Mouse (Mus musculus): Measurements from ENCODE around the gene Cnrip1.
"Not testable (repeated sequence)": the region's sequence is repeated elsewhere in the genome, so short reads cannot be mapped to it uniquely, and the experiment has no call there.

Gene Cnrip1

GRCm38 (mm10) chr11:17051545-17052475, at the start of gene Cnrip1, which contains the start of gene Plek:
Gene Cnrip1, plus strand, starts transcription at chr11:17051586.
Gene Plek, minus strand, starts transcription at chr11:17052381.
- DNase-seq (ENCODE audit: low read depth, low spot score), result peak; percentile 10

DNA sequence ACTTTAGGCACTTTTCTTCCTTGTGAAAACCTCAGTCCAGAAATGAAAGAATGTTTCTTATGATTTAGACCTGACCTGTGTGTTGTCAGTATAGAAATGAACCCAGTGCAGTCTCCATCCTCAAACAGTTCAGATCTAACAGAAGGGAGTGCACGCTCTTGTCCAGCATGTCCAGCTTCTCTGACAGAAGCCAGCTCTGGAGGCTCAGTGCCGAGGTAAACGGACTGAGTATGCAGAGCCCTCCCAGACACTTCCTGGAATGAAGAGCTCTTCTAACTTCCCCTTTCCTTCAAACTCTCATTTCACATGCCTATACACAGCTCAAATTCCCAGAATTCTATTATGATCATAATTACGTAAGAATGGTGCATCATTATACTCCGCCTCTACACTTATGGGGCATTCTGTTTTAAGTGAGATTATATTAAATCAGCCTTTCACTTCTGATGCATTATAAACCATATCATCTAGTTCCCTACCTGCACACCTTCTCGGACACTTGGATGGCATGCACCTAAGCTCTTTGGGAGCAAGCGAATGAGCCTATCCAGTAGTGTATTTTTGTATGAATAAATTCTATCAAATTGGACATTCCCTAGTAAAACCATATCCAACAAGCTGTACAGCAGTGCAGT, 48.5 kb upstream of the Cnrip1 start:
- no peak for DNase-seq (ENCODE audit: low read depth, low spot score)

DNA sequence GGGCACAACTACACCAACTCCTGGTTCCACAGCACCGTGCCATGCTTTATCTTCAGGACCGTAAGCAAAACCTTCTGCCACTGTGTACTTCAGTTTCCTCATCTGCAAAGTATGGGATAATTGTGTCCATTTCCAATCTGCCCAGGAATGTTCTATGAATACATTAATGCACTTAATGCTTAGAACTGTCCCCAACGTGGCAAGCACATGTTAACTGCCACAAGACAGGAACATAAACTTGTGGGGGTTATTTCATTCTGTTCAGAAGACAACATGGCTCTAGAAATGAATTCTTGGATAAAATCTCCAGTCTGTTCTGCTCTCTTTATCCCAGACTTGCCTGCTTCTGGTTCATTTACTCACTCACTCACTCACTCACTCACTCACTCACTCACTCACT, 47.6 kb upstream of the Cnrip1 start:
- DNase-seq (ENCODE audit: low read depth, low spot score), result no peak

GRCm38 (mm10) chr11:17004899-17005846, 46.2 kb upstream of the Cnrip1 start:
- no peak for DNase-seq (ENCODE audit: low read depth, low spot score)

DNA sequence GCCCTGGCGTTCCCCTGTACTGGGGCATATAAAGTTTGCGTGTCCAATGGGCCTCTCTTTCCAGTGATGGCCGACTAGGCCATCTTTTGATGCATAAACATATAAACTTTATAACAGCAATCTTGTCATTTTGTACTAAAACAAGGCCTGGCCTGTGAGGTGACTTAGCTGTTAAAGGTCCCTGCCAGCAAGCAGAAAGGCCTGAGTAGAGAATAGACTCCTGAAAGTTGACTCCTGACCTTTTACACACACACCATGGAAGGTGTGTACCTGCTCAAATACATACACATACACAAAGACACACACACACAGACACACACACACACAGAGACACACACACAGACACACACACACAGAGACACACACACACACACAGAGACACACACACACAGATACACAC, 44.9 kb upstream of the Cnrip1 start:
- not testable (repeated sequence) for DNase-seq (ENCODE audit: low read depth, low spot score)

DNA sequence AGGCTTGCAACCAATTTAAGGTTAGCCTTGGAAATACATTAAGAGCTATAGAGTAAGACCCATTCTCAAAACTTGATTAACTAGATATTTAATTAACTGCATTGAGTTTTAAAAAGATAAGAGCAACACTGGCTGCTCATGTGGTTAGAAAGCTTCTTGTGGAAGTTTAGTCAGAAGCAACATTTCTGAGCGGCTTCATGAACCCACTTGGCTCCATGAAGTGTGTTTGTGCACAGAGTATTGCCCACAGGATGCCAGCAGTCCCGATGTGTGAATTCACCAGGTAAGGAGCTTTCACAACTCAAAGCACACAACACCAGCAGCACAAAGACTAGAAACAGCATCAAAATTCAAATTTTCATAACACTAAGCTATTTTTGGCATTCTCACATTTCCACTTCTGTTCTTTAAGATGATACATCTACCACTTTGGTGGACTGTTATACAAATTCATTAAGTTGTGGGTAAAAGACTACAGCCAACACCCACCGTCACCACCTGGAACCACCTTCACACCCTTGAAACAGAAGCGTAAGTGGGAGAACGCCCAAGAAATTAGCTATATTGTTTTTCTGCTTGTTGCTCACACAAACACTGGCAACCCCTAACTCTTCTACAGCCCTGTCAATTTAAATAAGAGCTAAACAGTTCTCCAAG, 43.7 kb upstream of the Cnrip1 start:
- DNase-seq (ENCODE audit: low read depth, low spot score), result no peak

- no peak for DNase-seq (ENCODE audit: low read depth, low spot score)
Measured at GRCm38 (mm10) chr11:17008498-17008941, 42.9 kb upstream of the Cnrip1 start.

DNA sequence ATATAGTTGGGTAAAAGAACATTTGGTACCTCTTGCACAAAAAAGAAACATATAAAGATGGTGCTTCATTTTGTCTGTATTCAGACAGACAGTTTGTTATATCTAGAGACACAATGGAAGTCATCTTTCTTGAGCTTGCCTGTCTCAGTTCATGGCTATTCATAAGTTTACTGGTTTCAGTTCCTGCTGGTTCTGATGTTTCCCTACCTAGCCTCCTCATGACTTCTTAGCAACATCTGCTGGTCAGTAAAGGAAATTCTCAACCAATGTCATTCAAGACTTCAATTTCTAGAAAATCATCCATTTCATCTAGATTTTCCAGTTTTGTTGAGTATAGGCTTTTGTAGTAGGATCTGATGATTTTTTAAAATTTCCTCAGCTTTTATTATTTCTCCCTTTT, 38.4 kb upstream of the Cnrip1 start:
- no peak for DNase-seq (ENCODE audit: low read depth, low spot score)

DNA sequence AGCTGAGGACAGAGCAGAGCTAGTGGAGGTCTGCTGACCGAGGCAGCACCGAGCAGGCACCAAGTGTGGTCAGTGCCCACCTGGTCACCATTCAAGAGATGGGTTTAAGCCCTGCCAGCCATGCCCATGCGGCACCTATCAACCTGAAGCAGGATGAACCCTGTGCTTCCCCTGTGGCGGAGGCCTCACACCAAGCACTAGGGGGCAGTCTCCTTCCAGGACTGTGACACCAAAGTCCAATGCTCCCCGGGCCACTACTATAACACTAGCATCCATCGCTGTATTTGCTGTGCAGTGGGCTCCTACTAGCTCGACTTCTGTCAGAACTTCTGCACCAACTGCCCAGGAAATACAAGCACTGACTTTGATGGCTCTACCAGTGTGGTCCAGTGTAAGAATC, 32.1 kb upstream of the Cnrip1 start:
- peak; percentile 26 for DNase-seq (ENCODE audit: low read depth, low spot score)

- DNase-seq (ENCODE audit: low read depth, low spot score), result no peak
Measured at GRCm38 (mm10) chr11:17023206-17023605, 28.2 kb upstream of the Cnrip1 start.

- no peak for DNase-seq (ENCODE audit: low read depth, low spot score)
Measured at GRCm38 (mm10) chr11:17023984-17024383, 27.4 kb upstream of the Cnrip1 start.

DNA sequence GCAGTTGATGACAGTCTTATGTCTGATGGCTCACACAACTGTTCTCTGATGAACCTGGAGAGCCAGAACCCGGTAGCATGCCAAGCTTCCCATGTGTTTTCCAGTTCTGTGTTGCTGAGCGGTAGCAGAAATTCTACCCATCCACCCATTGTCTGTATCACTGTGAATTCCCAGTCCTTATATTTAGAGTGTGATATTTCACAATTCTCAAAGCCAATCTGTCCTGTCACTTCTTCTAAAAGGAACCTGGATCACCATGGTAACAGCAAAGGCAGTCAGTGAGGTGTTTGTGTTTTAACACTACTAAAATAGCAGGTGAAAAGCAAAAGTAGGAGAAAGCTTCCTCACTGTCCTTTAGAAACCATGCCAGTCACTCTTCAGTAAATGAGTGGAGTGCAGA, 5.6 kb upstream of the Cnrip1 start:
- no peak for DNase-seq (ENCODE audit: low read depth, low spot score)

- DNase-seq (ENCODE audit: low read depth, low spot score), result no peak
Measured at GRCm38 (mm10) chr11:17052476-17053049, 1.2 kb downstream of the Cnrip1 start.

DNA sequence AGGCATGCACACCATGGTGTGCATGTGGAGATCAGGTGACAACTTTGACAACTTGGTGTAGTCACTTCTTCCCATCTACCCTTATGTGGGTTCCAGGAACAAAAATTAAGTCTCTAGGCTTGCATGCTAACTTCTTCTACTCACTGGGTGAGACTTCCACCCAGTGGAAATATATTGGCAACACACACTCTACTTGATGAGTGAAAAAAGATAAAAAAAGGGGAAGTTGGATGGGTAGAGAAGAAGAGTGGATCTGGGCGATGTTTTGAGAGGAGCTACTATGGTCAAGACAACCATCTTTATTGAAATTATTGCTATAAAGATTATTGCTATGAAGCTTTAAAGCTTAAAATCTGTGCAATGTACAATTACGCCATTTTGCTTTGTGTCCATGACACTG, 18.0 kb downstream of the Cnrip1 start:
- not testable (repeated sequence) for DNase-seq (ENCODE audit: low read depth, low spot score)

GRCm38 (mm10) chr11:17075656-17076055, 24.3 kb downstream of the Cnrip1 start:
- no peak for DNase-seq (ENCODE audit: low read depth, low spot score)

GRCm38 (mm10) chr11:17082086-17082485, 30.7 kb downstream of the Cnrip1 start:
- DNase-seq (ENCODE audit: low read depth, low spot score), result peak; percentile 63

DNA sequence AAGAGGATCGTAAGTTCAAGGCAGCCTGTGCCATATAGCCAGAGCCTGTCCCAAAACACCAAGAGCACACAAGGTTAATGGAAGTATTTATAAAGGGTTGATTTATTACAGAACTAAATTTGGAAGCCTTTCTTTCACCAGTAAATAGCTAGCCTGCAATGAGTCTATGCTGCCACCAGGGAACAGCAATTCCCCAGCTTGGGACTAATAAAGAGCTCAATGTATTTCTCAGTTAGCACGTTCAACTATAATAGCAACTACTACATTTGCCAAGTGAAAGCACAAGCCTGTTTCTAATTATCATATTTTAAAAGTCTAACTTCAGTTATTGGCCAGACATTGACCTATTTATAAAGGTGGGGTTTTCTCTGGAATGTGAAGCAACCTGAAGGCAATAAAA, 31.6 kb downstream of the Cnrip1 start:
- DNase-seq (ENCODE audit: low read depth, low spot score), result peak; percentile 60

- no peak for DNase-seq (ENCODE audit: low read depth, low spot score)
Measured at GRCm38 (mm10) chr11:17083455-17083854, 32.1 kb downstream of the Cnrip1 start.

- no peak for DNase-seq (ENCODE audit: low read depth, low spot score)
Measured at GRCm38 (mm10) chr11:17083866-17084265, 32.5 kb downstream of the Cnrip1 start.

- DNase-seq (ENCODE audit: low read depth, low spot score), result no peak
Measured at GRCm38 (mm10) chr11:17086106-17086505, 34.7 kb downstream of the Cnrip1 start.

GRCm38 (mm10) chr11:17106936-17107335, 55.5 kb downstream of the Cnrip1 start:
- DNase-seq (ENCODE audit: low read depth, low spot score), result no peak
